Mouse (Mus musculus) embryonic facial prominence, embryonic 11.5 days (tissue): Measurements from ENCODE around the gene Gm20441. TPM values are rescaled to one million over a fixed set of nuclear protein-coding genes. Genes with fewer than 3 reads are reported as not detected.

Experiments used
- ATAC-seq: fragments of 200-750 bp; cut with Nextera tagmentation; replicated peaks from 2 replicates; pipeline ENCODE4 v1.8.0; 2017; ENCODE audit warnings: low read depth; ENCODE audit not compliant: insufficient number of reproducible peaks, low FRiP score, low TSS enrichment
- DNase-seq: peaks from one replicate; pipeline ENCODE4 v3.0.0-alpha.2; 2015; ENCODE audit warnings: low spot score
- H3K27ac ChIP-seq: fragments of 300-500 bp; sonication (generic); replicated peaks from 2 replicates; pipeline ENCODE4 v1.5.1; 2014; ENCODE audit warnings: mild to moderate bottlenecking, low read depth, low read length, control low read depth
- H3K27me3 ChIP-seq: fragments of 300-500 bp; sonication (generic); 2 replicates; pipeline ENCODE4 v1.6.1; 2014; ENCODE audit warnings: mild to moderate bottlenecking, low read length, moderate library complexity, mixed read lengths; ENCODE audit not compliant: control insufficient read depth, insufficient read depth
- H3K36me3 ChIP-seq: fragments of 300-500 bp; sonication (generic); replicated peaks from 2 replicates; pipeline ENCODE4 v1.6.1; 2014; ENCODE audit warnings: low read depth, mild to moderate bottlenecking, low read length, moderate library complexity, mixed read lengths; ENCODE audit not compliant: control insufficient read depth, insufficient read depth
- H3K4me1 ChIP-seq: fragments of 300-500 bp; sonication (generic); 2 replicates; pipeline ENCODE4 v1.6.1; 2014; ENCODE audit warnings: low read length, mixed read lengths; ENCODE audit not compliant: control insufficient read depth, insufficient read depth
- H3K4me2 ChIP-seq: fragments of 300-500 bp; sonication (generic); 2 replicates; pipeline ENCODE4 v1.6.1; 2014; ENCODE audit warnings: low read depth, mild to moderate bottlenecking, control low read depth, low read length, moderate library complexity
- H3K4me3 ChIP-seq: fragments of 300-500 bp; sonication (generic); 2 replicates; pipeline ENCODE4 v1.5.1; 2014; ENCODE audit warnings: low read depth, low read length, control low read depth
- H3K9ac ChIP-seq: fragments of 300-500 bp; sonication (generic); replicated peaks from 2 replicates; pipeline ENCODE4 v1.6.1; 2014; ENCODE audit warnings: mild to moderate bottlenecking, control low read depth, low read length
- H3K9me3 ChIP-seq: fragments of 300-500 bp; sonication (generic); replicated peaks from 2 replicates; pipeline ENCODE4 v1.6.1; 2016; ENCODE audit warnings: mild to moderate bottlenecking, low read length, inconsistent platforms, mixed read lengths; ENCODE audit not compliant: control insufficient read depth
- WGBS: fragments of 180-500 bp; shearing (Covaris S2); extraction: QIAGEN DNeasy Blood & Tissue Kit; methylation state at CpG from one replicate; pipeline ENCODE4 v1.1.7; 2014; 5-methylcytosine and 5-hydroxymethylcytosine counted together
- polyA plus RNA-seq: library from polyadenylated mRNA; unstranded; fragments of >200 nt; fragmentation: Nextera tagmentation; extraction: Ambion mirVana; gene quantifications from 2 replicates; pipeline ENCODE4 v1.2.1, GENCODE M21; 2014

Gene Gm20441
- not detected in 2 replicates for polyA plus RNA-seq

- WGBS: 2% methylated on average over 28 of the region's 28 CpGs
- peaks cover 5% of the 10 kb centered on the region; the same call in 1 of the 2 replicates for H3K27me3 ChIP-seq
- H3K4me3 ChIP-seq: peak within 1 kb of the TSS; percentile 35
- H3K4me2 ChIP-seq: peak within 1 kb of the TSS; percentile 77
- ATAC-seq: peak; percentile 81
- no peaks in the 10 kb centered on the region for H3K4me1 ChIP-seq
- no peaks in the 10 kb centered on the region for H3K9me3 ChIP-seq
- H3K36me3 ChIP-seq: no peaks in the 10 kb centered on the region
- H3K9ac ChIP-seq: peak within 1 kb of the TSS; percentile 46
- peak; percentile 79 for DNase-seq
- no peak within 1 kb of the TSS for H3K27ac ChIP-seq
Measured at GRCm38 (mm10) chr10:75780769-75781578, at the start of gene Gm20441, which contains the start of gene Gstt3. Gene Gm20441 (minus strand): TSS chr10:75780954. Gene Gstt3 (minus strand): TSS chr10:75781414.

- Histone ChIP-seq H3K4me3 (no peak overlapping the region), H3K4me1 (no peaks in the 10 kb centered on the region), H3K36me3 (no peaks in the 10 kb centered on the region), H3K9ac (no peak overlapping the region), H3K27me3 (peaks cover 3% of the 10 kb centered on the region), H3K9me3 (no peaks in the 10 kb centered on the region), H3K4me2 (no peak overlapping the region), H3K27ac (no peak overlapping the region)
- 86% methylated on average over 2 of the region's 2 CpGs for WGBS
- ATAC-seq (no peak), DNase-seq (no peak)
Measured at GRCm38 (mm10) chr10:75830275-75830670, 49.5 kb upstream of the Gm20441 start.

- Histone ChIP-seq H3K4me3 (no peak overlapping the region), H3K27me3 (peaks cover 3% of the 10 kb centered on the region), H3K9ac (no peak overlapping the region), H3K4me2 (no peak overlapping the region), H3K4me1 (no peaks in the 10 kb centered on the region), H3K36me3 (no peaks in the 10 kb centered on the region), H3K9me3 (no peaks in the 10 kb centered on the region), H3K27ac (no peak overlapping the region)
- WGBS: 82% methylated on average over 2 of the region's 2 CpGs
- no peak for DNase-seq
- ATAC-seq: no peak
Measured at GRCm38 (mm10) chr10:75829529-75830274, 48.9 kb upstream of the Gm20441 start.

- H3K36me3 ChIP-seq: no peaks in the 10 kb centered on the region
- no peak overlapping the region for H3K9ac ChIP-seq
- H3K4me1 ChIP-seq: no peaks in the 10 kb centered on the region
- no peaks in the 10 kb centered on the region for H3K9me3 ChIP-seq
- no peak overlapping the region for H3K4me3 ChIP-seq
- H3K27me3 ChIP-seq: no peaks in the 10 kb centered on the region
- no peak overlapping the region for H3K27ac ChIP-seq
- no peak for DNase-seq
- H3K4me2 ChIP-seq: no peak overlapping the region
- no peak for ATAC-seq
Measured at GRCm38 (mm10) chr10:75828500-75828931, 47.8 kb upstream of the Gm20441 start.

GRCm38 (mm10) chr10:75827668-75828360, 47.1 kb upstream of the Gm20441 start:
- Histone ChIP-seq H3K9ac (no peak overlapping the region), H3K27me3 (no peaks in the 10 kb centered on the region), H3K36me3 (no peaks in the 10 kb centered on the region), H3K4me2 (no peak overlapping the region), H3K27ac (no peak overlapping the region), H3K4me1 (no peaks in the 10 kb centered on the region), H3K4me3 (no peak overlapping the region), H3K9me3 (no peaks in the 10 kb centered on the region)
- 98% methylated on average over 4 of the region's 4 CpGs for WGBS
- ATAC-seq (no peak), DNase-seq (no peak)

GRCm38 (mm10) chr10:75824530-75824929, 43.8 kb upstream of the Gm20441 start:
- Histone ChIP-seq H3K4me3 (no peak overlapping the region), H3K4me2 (no peak overlapping the region), H3K36me3 (no peaks in the 10 kb centered on the region), H3K9me3 (no peaks in the 10 kb centered on the region), H3K4me1 (no peaks in the 10 kb centered on the region), H3K27ac (no peak overlapping the region), H3K9ac (no peak overlapping the region), H3K27me3 (no peaks in the 10 kb centered on the region)
- ATAC-seq (no peak), DNase-seq (no peak)
- WGBS: 88% methylated on average over 4 of the region's 4 CpGs

- 88% methylated on average over 1 of the region's 1 CpGs for WGBS
- no peak for ATAC-seq
Measured at GRCm38 (mm10) chr10:75823782-75824181, 43.0 kb upstream of the Gm20441 start.

More at GRCm38 (mm10) chr10:75823782-75824181, 43.0 kb upstream of the Gm20441 start:
- H3K4me3 ChIP-seq: no peak overlapping the region
- H3K27ac ChIP-seq: no peak overlapping the region
- H3K4me2 ChIP-seq: no peak overlapping the region
- no peaks in the 10 kb centered on the region for H3K27me3 ChIP-seq
- DNase-seq: no peak
- no peaks in the 10 kb centered on the region for H3K4me1 ChIP-seq
- H3K9ac ChIP-seq: no peak overlapping the region
- no peaks in the 10 kb centered on the region for H3K9me3 ChIP-seq
- H3K36me3 ChIP-seq: no peaks in the 10 kb centered on the region
